Mouse (Mus musculus) intestine, embryonic 16.5 days (tissue): ENCODE results near the gene Sgip1. TPM values are rescaled to one million over a fixed set of nuclear protein-coding genes. Genes with fewer than 3 reads are reported as not detected.
A peak's percentile ranks its signal among the peaks of the same experiment; 100 is the strongest.

ENCODE experiments used
- ATAC-seq: fragments of 200-750 bp; cut with Nextera tagmentation; 2 replicates; pipeline ENCODE4 v1.8.0; 2017; ENCODE audit warnings: moderate TSS enrichment, moderate library complexity
- H3K27ac ChIP-seq: fragments of 300-500 bp; sonication (generic); 2 replicates; pipeline ENCODE4 v1.5.1; 2014; ENCODE audit warnings: mild to moderate bottlenecking, low read length
- H3K27me3 ChIP-seq: fragments of 300-500 bp; sonication (generic); replicated peaks from 2 replicates; pipeline ENCODE4 v1.6.1; 2014; ENCODE audit warnings: low read length, control low read depth, mixed read lengths; ENCODE audit not compliant: control insufficient read depth, insufficient read depth
- H3K36me3 ChIP-seq: fragments of 300-500 bp; sonication (generic); 2 replicates; pipeline ENCODE4 v1.6.1; 2014; ENCODE audit warnings: low read length, control low read depth; ENCODE audit not compliant: control insufficient read depth, insufficient read depth
- H3K4me1 ChIP-seq: fragments of 300-500 bp; sonication (generic); 2 replicates; pipeline ENCODE4 v1.6.1; 2014; ENCODE audit warnings: low read length, control low read depth, mixed read lengths; ENCODE audit not compliant: control insufficient read depth, insufficient read depth
- H3K4me2 ChIP-seq: fragments of 300-500 bp; sonication (generic); 2 replicates; pipeline ENCODE4 v1.6.1; 2014; ENCODE audit warnings: low read depth, low read length, control low read depth
- H3K4me3 ChIP-seq: fragments of 300-500 bp; sonication (generic); 2 replicates; pipeline ENCODE4 v1.5.1; 2014; ENCODE audit warnings: mild to moderate bottlenecking, low read length
- H3K9ac ChIP-seq: fragments of 300-500 bp; sonication (generic); 2 replicates; pipeline ENCODE4 v1.6.1; 2014; ENCODE audit warnings: low read depth, low read length
- H3K9me3 ChIP-seq: fragments of 300-500 bp; sonication (generic); 2 replicates; pipeline ENCODE4 v1.6.1; 2016; ENCODE audit warnings: low read length, control low read depth; ENCODE audit not compliant: control insufficient read depth
- WGBS: fragments of 180-500 bp; shearing (Covaris S2); extraction: QIAGEN DNeasy Blood & Tissue Kit; methylation state at CpG from one replicate; pipeline ENCODE4 v1.1.7; 2014; 5-methylcytosine and 5-hydroxymethylcytosine counted together
- polyA plus RNA-seq: library from polyadenylated mRNA; unstranded; fragments of >200 nt; fragmentation: Nextera tagmentation; extraction: Ambion mirVana; gene quantifications from 2 replicates; pipeline ENCODE4 v1.2.1, GENCODE M21; 2015

Sgip1 gene
- polyA plus RNA-seq, 1 experiment from 2014 or later, result 8.8 TPM

- Histone ChIP-seq H3K27ac (no peak overlapping the region), H3K4me2 (no peak overlapping the region), H3K36me3 (no peaks in the 10 kb centered on the region), H3K4me1 (no peaks in the 10 kb centered on the region), H3K27me3 (no peaks in the 10 kb centered on the region), H3K9ac (no peak overlapping the region), H3K9me3 (no peaks in the 10 kb centered on the region), H3K4me3 (no peak overlapping the region)
- ATAC-seq, result no peak
- 85% methylated on average over 6 of the region's 6 CpGs for WGBS
Measured at GRCm38 (mm10) chr4:102900166-102900565, 159.1 kb downstream of the Sgip1 start.

- no peaks in the 10 kb centered on the region for H3K9me3 ChIP-seq
- H3K4me1 ChIP-seq, result no peaks in the 10 kb centered on the region
- no peak overlapping the region for H3K4me2 ChIP-seq
- ATAC-seq, result 0 out of 2 replicates have a peak, but pooled peaks have one; percentile 23
- WGBS, result 52% methylated on average over 7 of the region's 7 CpGs
- no peaks in the 10 kb centered on the region for H3K27me3 ChIP-seq
- no peak overlapping the region for H3K27ac ChIP-seq
- no peak overlapping the region for H3K9ac ChIP-seq
- no peaks in the 10 kb centered on the region for H3K36me3 ChIP-seq
- H3K4me3 ChIP-seq, result no peak overlapping the region
Measured at GRCm38 (mm10) chr4:102907843-102908427, 166.8 kb downstream of the Sgip1 start.

DNA sequence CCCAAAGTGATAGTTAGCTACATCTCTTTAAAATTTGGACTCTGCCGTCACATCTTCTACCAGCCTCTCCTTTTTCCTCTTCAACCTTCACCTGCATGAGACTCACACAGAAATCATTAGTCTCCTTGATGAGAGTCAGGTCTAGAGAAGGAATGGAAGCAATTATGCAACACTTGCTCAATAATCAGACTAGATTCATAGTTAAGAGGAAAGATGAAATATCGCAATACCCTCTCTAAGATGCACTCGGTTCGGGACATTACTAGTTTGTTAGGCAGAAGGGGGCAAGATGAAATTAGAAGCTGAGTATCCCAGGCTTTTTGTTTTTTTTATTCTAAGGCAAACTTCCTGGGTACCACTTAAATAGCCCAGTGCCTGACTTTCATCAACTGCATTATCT lies 169.1 kb downstream of the Sgip1 start:
- no peaks in the 10 kb centered on the region for H3K27me3 ChIP-seq
- no peaks in the 10 kb centered on the region for H3K9me3 ChIP-seq
- no peak overlapping the region for H3K4me2 ChIP-seq
- ATAC-seq, result no peak
- no peak overlapping the region for H3K9ac ChIP-seq
- no peak overlapping the region for H3K4me3 ChIP-seq
- H3K4me1 ChIP-seq, result no peaks in the 10 kb centered on the region
- H3K27ac ChIP-seq, result no peak overlapping the region
- H3K36me3 ChIP-seq, result no peaks in the 10 kb centered on the region
- WGBS, result 94% methylated on average over 4 of the region's 4 CpGs

DNA sequence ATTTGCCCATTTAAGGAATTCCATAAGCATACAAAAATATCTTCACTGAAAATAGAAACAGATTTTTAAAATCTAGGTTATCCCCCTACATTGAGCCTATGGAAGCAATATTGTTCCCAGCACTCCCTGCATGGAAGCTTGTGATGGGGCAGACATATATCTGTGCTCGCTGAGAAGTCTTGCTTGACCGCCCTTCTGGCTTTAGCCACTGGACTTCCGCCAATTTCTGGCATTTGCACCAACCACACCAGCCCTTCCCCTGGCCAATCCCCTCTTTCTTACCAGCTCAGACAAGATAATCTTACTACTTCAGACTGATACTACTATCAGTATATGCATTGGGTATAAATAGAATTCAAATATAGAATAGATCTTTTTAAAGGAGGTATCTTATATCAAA lies 172.1 kb downstream of the Sgip1 start:
- Histone ChIP-seq H3K4me3 (no peak overlapping the region), H3K9ac (no peak overlapping the region), H3K9me3 (no peaks in the 10 kb centered on the region), H3K27me3 (no peaks in the 10 kb centered on the region), H3K4me2 (no peak overlapping the region), H3K4me1 (no peaks in the 10 kb centered on the region), H3K36me3 (no peaks in the 10 kb centered on the region), H3K27ac (no peak overlapping the region)
- no peak for ATAC-seq
- WGBS, result 89% methylated on average over 3 of the region's 3 CpGs

- Histone ChIP-seq H3K27me3 (no peaks in the 10 kb centered on the region), H3K9ac (no peak overlapping the region), H3K27ac (no peak overlapping the region), H3K4me2 (no peak overlapping the region), H3K36me3 (no peaks in the 10 kb centered on the region), H3K4me1 (no peaks in the 10 kb centered on the region), H3K4me3 (no peak overlapping the region), H3K9me3 (no peaks in the 10 kb centered on the region)
- ATAC-seq, result no peak
- WGBS, result 73% methylated on average over 5 of the region's 5 CpGs
Measured at GRCm38 (mm10) chr4:102913700-102914327, 172.7 kb downstream of the Sgip1 start.

- Histone ChIP-seq H3K9me3 (no peaks in the 10 kb centered on the region), H3K36me3 (no peaks in the 10 kb centered on the region), H3K4me1 (no peaks in the 10 kb centered on the region), H3K4me3 (no peak overlapping the region), H3K27ac (no peak overlapping the region), H3K27me3 (no peaks in the 10 kb centered on the region), H3K4me2 (no peak overlapping the region), H3K9ac (no peak overlapping the region)
- no peak for ATAC-seq
- 78% methylated on average over 1 of the region's 1 CpGs for WGBS
Measured at GRCm38 (mm10) chr4:102918191-102918590, 177.1 kb downstream of the Sgip1 start.

DNA sequence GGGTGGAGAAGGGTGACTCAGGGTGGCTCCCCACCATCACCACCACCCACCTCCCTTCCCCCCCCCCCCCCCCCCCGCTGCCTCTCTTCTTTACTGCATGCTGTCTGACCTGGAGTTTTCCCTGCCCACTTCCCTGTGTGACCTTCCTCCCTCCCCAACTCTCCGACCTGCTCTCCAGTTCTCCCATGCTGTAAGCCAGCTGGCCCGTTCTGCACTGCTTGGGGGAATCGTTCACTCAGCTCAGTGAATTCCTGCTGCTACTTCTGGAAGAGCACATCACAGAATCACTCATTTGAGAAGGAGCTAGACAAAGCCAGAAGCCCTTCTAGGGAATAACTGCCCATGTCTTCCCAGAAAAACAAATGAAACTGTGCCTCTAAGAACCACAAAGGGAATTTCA lies 188.4 kb downstream of the Sgip1 start:
- 40% methylated on average over 3 of the region's 4 CpGs for WGBS
- Histone ChIP-seq H3K4me1 (no peaks in the 10 kb centered on the region), H3K9ac (no peak overlapping the region), H3K4me3 (no peak overlapping the region), H3K4me2 (no peak overlapping the region), H3K36me3 (no peaks in the 10 kb centered on the region), H3K9me3 (no peaks in the 10 kb centered on the region), H3K27ac (no peak overlapping the region), H3K27me3 (no peaks in the 10 kb centered on the region)
- ATAC-seq, result no peak

GRCm38 (mm10) chr4:102930679-102931078 lies 189.6 kb downstream of the Sgip1 start:
- no peaks in the 10 kb centered on the region for H3K36me3 ChIP-seq
- ATAC-seq, result no peak
- no peaks in the 10 kb centered on the region for H3K27me3 ChIP-seq
- no peak overlapping the region for H3K9ac ChIP-seq
- H3K4me1 ChIP-seq, result no peaks in the 10 kb centered on the region
- H3K27ac ChIP-seq, result no peak overlapping the region
- no peaks in the 10 kb centered on the region for H3K9me3 ChIP-seq
- no peak overlapping the region for H3K4me2 ChIP-seq
- WGBS, result 73% methylated on average over 7 of the region's 7 CpGs
- no peak overlapping the region for H3K4me3 ChIP-seq

- H3K4me3 ChIP-seq, result no peak overlapping the region
- H3K4me2 ChIP-seq, result no peak overlapping the region
- no peak overlapping the region for H3K9ac ChIP-seq
- no peak for ATAC-seq
- no peaks in the 10 kb centered on the region for H3K36me3 ChIP-seq
- H3K4me1 ChIP-seq, result no peaks in the 10 kb centered on the region
- no peaks in the 10 kb centered on the region for H3K27me3 ChIP-seq
- WGBS, result 80% methylated on average over 3 of the region's 3 CpGs
- no peak overlapping the region for H3K27ac ChIP-seq
- H3K9me3 ChIP-seq, result no peaks in the 10 kb centered on the region
Measured at GRCm38 (mm10) chr4:102940266-102940665, 199.2 kb downstream of the Sgip1 start.

GRCm38 (mm10) chr4:102940738-102941137 lies 199.6 kb downstream of the Sgip1 start:
- H3K27ac ChIP-seq, result no peak overlapping the region
- no peak overlapping the region for H3K9ac ChIP-seq
- H3K4me3 ChIP-seq, result no peak overlapping the region
- no peaks in the 10 kb centered on the region for H3K27me3 ChIP-seq
- ATAC-seq, result no peak
- 89% methylated on average over 4 of the region's 4 CpGs for WGBS
- H3K4me2 ChIP-seq, result no peak overlapping the region
- H3K4me1 ChIP-seq, result no peaks in the 10 kb centered on the region
- H3K36me3 ChIP-seq, result no peaks in the 10 kb centered on the region
- H3K9me3 ChIP-seq, result no peaks in the 10 kb centered on the region
